Mouse (Mus musculus) spleen, postnatal 36 days (tissue): ENCODE results near the gene H2-Eb1.

Source experiments
- DNase-seq, 2 experiments: peaks; one replicate each; pipeline ENCODE4 v3.0.0; 2022; ENCODE audit warnings: low spot score in 2 of 2, mixed read lengths in 1 of 2

H2-Eb1 gene

GRCm38 (mm10) chr17:34315512-34315911 lies 9.8 kb downstream of the H2-Eb1 start:
- DNase-seq, result no peak

- no peak for DNase-seq
Observed at GRCm38 (mm10) chr17:34316697-34317096, 11.0 kb downstream of the H2-Eb1 start.

- no peak for DNase-seq
Observed at GRCm38 (mm10) chr17:34317275-34317674, 11.6 kb downstream of the H2-Eb1 start.

GRCm38 (mm10) chr17:34325436-34325835 lies 19.8 kb downstream of the H2-Eb1 start, which contains the start of gene H2-Eb2:
Gene H2-Eb2 (plus strand): TSS chr17:34325665.
- DNase-seq, result peak; percentile 88 to 89

GRCm38 (mm10) chr17:34326373-34326772 lies 20.7 kb downstream of the H2-Eb1 start:
- peak; percentile 60 to 68 for DNase-seq

- DNase-seq, result peak; percentile 56 to 61
Observed at GRCm38 (mm10) chr17:34329807-34330206, 24.1 kb downstream of the H2-Eb1 start.

- no peak for DNase-seq
Observed at GRCm38 (mm10) chr17:34331200-34331599, 25.5 kb downstream of the H2-Eb1 start.

- peak; percentile 36 to 46 for DNase-seq
Observed at GRCm38 (mm10) chr17:34340619-34341402, 35.1 kb downstream of the H2-Eb1 start.

GRCm38 (mm10) chr17:34344882-34345281 lies 39.2 kb downstream of the H2-Eb1 start:
- no peak for DNase-seq

GRCm38 (mm10) chr17:34345486-34345885 lies 39.8 kb downstream of the H2-Eb1 start:
- no peak for DNase-seq

- DNase-seq, result peak in 1 of 2 experiments; percentile 21
Observed at GRCm38 (mm10) chr17:34346041-34346440, 40.4 kb downstream of the H2-Eb1 start.

- peak; percentile 92 to 95 for DNase-seq
Observed at GRCm38 (mm10) chr17:34347606-34348308, 42.1 kb downstream of the H2-Eb1 start.

- peak; percentile 81 to 86 for DNase-seq
Observed at GRCm38 (mm10) chr17:34349429-34349828, 43.8 kb downstream of the H2-Eb1 start.

GRCm38 (mm10) chr17:34354539-34354938 lies 48.9 kb downstream of the H2-Eb1 start, which contains the start of gene Btnl2:
Gene Btnl2 (plus strand): TSS chr17:34354822.
- no peak for DNase-seq

GRCm38 (mm10) chr17:34354940-34355339 lies 49.3 kb downstream of the H2-Eb1 start:
- DNase-seq, result peak; percentile 76 to 78

GRCm38 (mm10) chr17:34362954-34363546 lies 57.4 kb downstream of the H2-Eb1 start:
- DNase-seq, result no peak

GRCm38 (mm10) chr17:34363676-34364310 lies 58.1 kb downstream of the H2-Eb1 start:
- DNase-seq, result peak in 1 of 2 experiments; percentile 24

- DNase-seq, result no peak
Observed at GRCm38 (mm10) chr17:34365031-34365430, 59.4 kb downstream of the H2-Eb1 start.
